13 mouse cellular contexts compared by ENCODE assay signal in genomic region chr7:139731276-139731696, GRCm38 (mm10). TPM values are rescaled to one million over a fixed set of nuclear protein-coding genes. Genes with fewer than 3 reads are reported as not detected.
DNase-seq lines count a peak whose midpoint lies in the region; ATAC-seq and TF ChIP-seq lines count a peak whose summit lies in the region.
"Had no signal": no experiment of that assay in that cellular context is flagged by ENCODE, and none has a peak within 500 bp of the region (broad histone marks: within the 10 kb centered on the region; RNA-seq: fewer than 3 reads in every experiment).

No protein-coding gene starts in this region.

- H3K9me3 ChIP-seq in kidney, embryonic 14.5 days (ENCODE audit: control insufficient read depth, low read length) = no peaks in the 10 kb centered on the region
- no peaks in the 10 kb centered on the region for H3K9me3 ChIP-seq in embryonic facial prominence, embryonic 10.5 days
- H3K9me3 ChIP-seq: limb, embryonic 13.5 days had no signal

- no peak overlapping the region for H3K4me2 ChIP-seq in kidney, embryonic 14.5 days (replicated peaks; ENCODE audit: low read depth, low read length)
- H3K4me2 ChIP-seq: limb, embryonic 13.5 days had no signal

- peaks cover 10% of the 10 kb centered on the region for H3K4me1 ChIP-seq in kidney, embryonic 14.5 days (ENCODE audit: control insufficient read depth, insufficient read depth, low read length)
- H3K4me1 ChIP-seq in embryonic facial prominence, embryonic 10.5 days = peaks cover 11% of the 10 kb centered on the region
- H3K4me1 ChIP-seq: limb, embryonic 13.5 days had no signal

- no peak for TF ChIP-seq CTCF in left cerebral cortex, adult 2 months (IDR thresholded peaks at IDR 0.05)

- WGBS in kidney, embryonic 14.5 days = 18% methylated on average over 8 of the region's 8 CpGs
- whole genome bisulfite sequencing in embryonic facial prominence, embryonic 10.5 days = 55% methylated on average over 8 of the region's 8 CpGs

- H3K27me3 ChIP-seq in kidney, embryonic 14.5 days (ENCODE audit: control insufficient read depth, insufficient read depth, low read length) = no peaks in the 10 kb centered on the region
- no peaks in the 10 kb centered on the region for H3K27me3 ChIP-seq in embryonic facial prominence, embryonic 10.5 days (replicated peaks; ENCODE audit: low read depth, poor library complexity, severe bottlenecking)
- H3K27me3 ChIP-seq: limb, embryonic 13.5 days had no signal

- ATAC-seq in kidney, embryonic 14.5 days (ENCODE audit: low FRiP score, low TSS enrichment) = peak; percentile 57; the same call in 1 of the 2 replicates
- ATAC-seq: forebrain, embryonic 16.5 days; midbrain, embryonic 16.5 days had no signal

- H3K4me3 ChIP-seq in kidney, embryonic 14.5 days (ENCODE audit: low read length) = no peak overlapping the region
- H3K4me3 ChIP-seq in embryonic facial prominence, embryonic 10.5 days = no peak overlapping the region
- no peak overlapping the region for H3K4me3 ChIP-seq in left cerebral cortex, adult 2 months
- H3K4me3 ChIP-seq: limb, embryonic 13.5 days had no signal

- intact Hi-C loops in left cerebral cortex, adult 2 months (cut with DNase I) = no loop called here

- no peaks in the 10 kb centered on the region for H3K36me3 ChIP-seq in kidney, embryonic 14.5 days (ENCODE audit: control insufficient read depth, insufficient read depth, low read length)
- no peaks in the 10 kb centered on the region for H3K36me3 ChIP-seq in embryonic facial prominence, embryonic 10.5 days (replicated peaks)
- H3K36me3 ChIP-seq: limb, embryonic 13.5 days had no signal

- no peak for DNase-seq in kidney, adult 8-10 months
- peak; percentile 11 for DNase-seq in embryonic facial prominence, embryonic 10.5 days (ENCODE audit: low spot score)
- peak; percentile 43 for DNase-seq in heart, postnatal 4 days
- peak; percentile 34 to 65 for DNase-seq in lung, postnatal 4 days
- DNase-seq in layer of hippocampus, postnatal 36 days = no peak
- DNase-seq in left cerebral cortex, adult 2 months (ENCODE audit: extremely low spot score in 1 of 2, low spot score in 2 of 2) = no peak
- no peak for DNase-seq in frontal cortex, postnatal 36 days (ENCODE audit: low spot score in 2 of 2)
- DNase-seq: adrenal gland, postnatal 10 days; cerebellum, postnatal 25 days had no signal

- H3K27ac ChIP-seq in kidney, embryonic 14.5 days (ENCODE audit: low read depth, low read length) = no peak overlapping the region
- H3K27ac ChIP-seq in embryonic facial prominence, embryonic 10.5 days (replicated peaks) = 0 out of 2 replicates have a peak overlapping the region, but pooled peaks have one; percentile 26
- H3K27ac ChIP-seq in left cerebral cortex, adult 2 months = no peak overlapping the region
- H3K27ac ChIP-seq: limb, embryonic 13.5 days had no signal

- H3K9ac ChIP-seq in kidney, embryonic 14.5 days (ENCODE audit: low read depth, low read length) = peak overlapping the region; percentile 2; the same call in 1 of the 2 replicates
- H3K9ac ChIP-seq: limb, embryonic 13.5 days had no signal

RNA-seq across cellular contexts. Expression of gene Cfap46, which starts 47.7 kb away (rescaled TPM):
- 0.09 and 0.29 TPM in 2 replicates for polyA plus RNA-seq in kidney, embryonic 14.5 days (2014; fragmentation: Nextera tagmentation; extraction: Ambion mirVana)
- polyA plus RNA-seq in embryonic facial prominence, embryonic 10.5 days (2016; fragmentation: Nextera tagmentation; extraction: Ambion mirVana) = 0.20 and 0.51 TPM in 2 replicates
- not detected for total RNA-seq in heart, postnatal 4 days (2021)
- total RNA-seq in layer of hippocampus, postnatal 36 days (2021) = 1 to 10 TPM; 1.8 to 2.8 TPM
- total RNA-seq in left cerebral cortex, adult 2 months (2021) = 1 to 10 TPM; 3.6 to 5.1 TPM

Comparison
In these comparisons a context has a peak if more than half of its experiments do, and no peak if none do; other contexts are left out.
1. DNase-seq: peak in embryonic facial prominence, embryonic 10.5 days (single experiment), heart, postnatal 4 days (single experiment) and lung, postnatal 4 days (2 of 2); none in kidney, adult 8-10 months (0 of 2), layer of hippocampus, postnatal 36 days (0 of 2), left cerebral cortex, adult 2 months (0 of 2) and frontal cortex, postnatal 36 days (0 of 2).